Mouse (Mus musculus) C2C12 (cell line): ENCODE results near the gene Morn2.

ENCODE experiments used
- CTCF ChIP-seq: IDR thresholded peaks from one replicate; pipeline ENCODE4 v1.5.1; 2011; ENCODE audit not compliant: control insufficient read depth, insufficient read depth, insufficient read length
- FOSL1 ChIP-seq: IDR thresholded peaks from one replicate; pipeline ENCODE4 v1.8.0; 2011; ENCODE audit warnings: mild to moderate bottlenecking, low read length; ENCODE audit not compliant: poor library complexity, insufficient read depth, severe bottlenecking
- MAX ChIP-seq: IDR thresholded peaks from one replicate; pipeline ENCODE4 v1.6.1; 2011; ENCODE audit warnings: mild to moderate bottlenecking, control low read depth
- USF1 ChIP-seq: IDR thresholded peaks from one replicate; pipeline ENCODE4 v1.6.1; 2011; ENCODE audit warnings: low read depth, mild to moderate bottlenecking, control low read depth, moderate library complexity

- TF ChIP-seq CTCF = no peak
- TF ChIP-seq USF1 = no peak
- no peak for TF ChIP-seq MAX
- TF ChIP-seq FOSL1 = no peak
These were observed 56.7 kb downstream of the Morn2 start for GRCm38 (mm10) chr17:80346591-80347125.
